Mouse (Mus musculus): Measurements from ENCODE around the gene Gata3.

Gene Gata3

GRCm38 (mm10) chr2:9889651-9890183, at the start of gene Gata3:
Gene Gata3 (minus strand): TSS chr2:9890034.
- DNase-seq (ENCODE audit: low spot score in 2 of 2), result no peak

GRCm38 (mm10) chr2:9939250-9939649, 49.4 kb upstream of the Gata3 start:
- DNase-seq (ENCODE audit: low spot score in 2 of 2), result no peak

GRCm38 (mm10) chr2:9935965-9936364, 46.1 kb upstream of the Gata3 start:
- no peak for DNase-seq (ENCODE audit: low spot score in 2 of 2)

- DNase-seq (ENCODE audit: low spot score in 2 of 2), result no peak
These were observed 37.1 kb upstream of the Gata3 start for GRCm38 (mm10) chr2:9926905-9927283.

- DNase-seq (ENCODE audit: low spot score in 2 of 2), result no peak
These were observed 36.5 kb upstream of the Gata3 start for GRCm38 (mm10) chr2:9926194-9926904.

GRCm38 (mm10) chr2:9918691-9919471, 29.0 kb upstream of the Gata3 start:
- DNase-seq (ENCODE audit: low spot score in 2 of 2), result no peak

- DNase-seq (ENCODE audit: low spot score in 2 of 2), result peak in 1 of 2 experiments; percentile 16
These were observed 27.8 kb upstream of the Gata3 start for GRCm38 (mm10) chr2:9917602-9918001.

GRCm38 (mm10) chr2:9905995-9906394, 16.2 kb upstream of the Gata3 start:
- no peak for DNase-seq (ENCODE audit: low spot score in 2 of 2)

GRCm38 (mm10) chr2:9903854-9904560, 14.2 kb upstream of the Gata3 start:
- DNase-seq (ENCODE audit: low spot score in 2 of 2), result no peak

GRCm38 (mm10) chr2:9897846-9898245, 8.0 kb upstream of the Gata3 start:
- DNase-seq (ENCODE audit: low spot score in 2 of 2), result no peak

GRCm38 (mm10) chr2:9896097-9896770, 6.4 kb upstream of the Gata3 start:
- no peak for DNase-seq (ENCODE audit: low spot score in 2 of 2)

GRCm38 (mm10) chr2:9894836-9895593, 5.2 kb upstream of the Gata3 start:
- DNase-seq (ENCODE audit: low spot score in 2 of 2), result no peak

- DNase-seq (ENCODE audit: low spot score in 2 of 2), result no peak
These were observed 3.6 kb upstream of the Gata3 start for GRCm38 (mm10) chr2:9893272-9893953.

- no peak for DNase-seq (ENCODE audit: low spot score in 2 of 2)
These were observed 2.7 kb upstream of the Gata3 start for GRCm38 (mm10) chr2:9892541-9892940.

- no peak for DNase-seq (ENCODE audit: low spot score in 2 of 2)
These were observed 1.1 kb upstream of the Gata3 start for GRCm38 (mm10) chr2:9890906-9891305.

GRCm38 (mm10) chr2:9890251-9890650, 417 bp upstream of the Gata3 start:
- DNase-seq (ENCODE audit: low spot score in 2 of 2), result no peak

GRCm38 (mm10) chr2:9888913-9889650, 752 bp downstream of the Gata3 start, which contains the start of gene 9230102O04Rik:
Gene 9230102O04Rik (minus strand): TSS chr2:9889540.
- DNase-seq (ENCODE audit: low spot score in 2 of 2), result no peak

GRCm38 (mm10) chr2:9887636-9888035, 2.2 kb downstream of the Gata3 start:
- no peak for DNase-seq (ENCODE audit: low spot score in 2 of 2)

GRCm38 (mm10) chr2:9886921-9887610, 2.8 kb downstream of the Gata3 start:
- no peak for DNase-seq (ENCODE audit: low spot score in 2 of 2)

Data from frontal cortex, postnatal 10 days (tissue).